Mouse (Mus musculus): Measurements from ENCODE around the gene Ilvbl. TPM values are rescaled to one million over a fixed set of nuclear protein-coding genes. Genes with fewer than 3 reads are reported as not detected.

Ilvbl gene
- polyA plus RNA-seq, 1 experiment from 2014 or later: 78.9 TPM

Small RNA genes within 50 kb of the gene (microRNA-seq; reads per million reads assigned to microRNA genes)
- not detected for gene Gm27541

Other genes with a start within 250 kb of the Ilvbl start
- 73.4 and 77.7 TPM in 2 replicates for gene Agpat3, start 221.9 kb upstream of the Ilvbl start, polyA plus RNA-seq (2015; fragmentation: Nextera tagmentation; extraction: Ambion mirVana)
- 419 and 432 TPM in 2 replicates for gene Rrp1, start 161.3 kb upstream of the Ilvbl start, polyA plus RNA-seq (2015; fragmentation: Nextera tagmentation; extraction: Ambion mirVana)
- 83.9 and 92.7 TPM in 2 replicates for gene Cstb, start 148.7 kb upstream of the Ilvbl start, polyA plus RNA-seq (2015; fragmentation: Nextera tagmentation; extraction: Ambion mirVana)
- gene Pdxk, start 109.4 kb upstream of the Ilvbl start, polyA plus RNA-seq (2015; fragmentation: Nextera tagmentation; extraction: Ambion mirVana): 48.9 and 52.3 TPM in 2 replicates
- not detected in 2 replicates for gene Olfr1358, start 56.9 kb upstream of the Ilvbl start, polyA plus RNA-seq (2015; fragmentation: Nextera tagmentation; extraction: Ambion mirVana)
- gene Syde1, start 17.6 kb downstream of the Ilvbl start, polyA plus RNA-seq (2015; fragmentation: Nextera tagmentation; extraction: Ambion mirVana): 3.4 and 4.3 TPM in 2 replicates
- gene Olfr1357, start 43.7 kb downstream of the Ilvbl start, polyA plus RNA-seq (2015; fragmentation: Nextera tagmentation; extraction: Ambion mirVana): not detected in 2 replicates
- gene Casp14, start 143.9 kb downstream of the Ilvbl start, polyA plus RNA-seq (2015; fragmentation: Nextera tagmentation; extraction: Ambion mirVana): not detected in 2 replicates
- gene Ccdc105, start 178.7 kb downstream of the Ilvbl start, polyA plus RNA-seq (2015; fragmentation: Nextera tagmentation; extraction: Ambion mirVana): 0.29 and 0.50 TPM in 2 replicates
- 16.5 and 17.4 TPM in 2 replicates for gene Slc1a6, start 206.2 kb downstream of the Ilvbl start, polyA plus RNA-seq (2015; fragmentation: Nextera tagmentation; extraction: Ambion mirVana)

Data from midbrain, embryonic 15.5 days (tissue).